8 mouse cellular contexts compared by ENCODE assay signal in the genomic region with DNA sequence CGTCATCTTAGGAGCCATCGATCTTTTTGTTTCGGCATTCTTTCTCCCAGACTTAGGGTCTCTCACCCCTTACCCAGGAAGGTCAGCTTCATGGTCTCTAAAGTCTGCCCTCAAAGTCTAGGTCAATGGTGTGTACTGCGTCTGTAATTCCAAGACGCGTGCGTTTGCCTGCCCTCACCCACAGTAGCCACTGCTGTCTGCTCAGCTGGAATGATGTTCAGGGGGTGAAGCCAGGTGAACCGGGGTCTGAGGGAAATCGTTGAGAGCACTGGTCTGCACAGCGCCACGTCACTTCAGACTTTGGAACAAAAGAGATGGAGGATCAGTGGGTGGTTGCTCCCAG.
DNase-seq lines count a peak whose midpoint lies in the region; ATAC-seq and TF ChIP-seq lines count a peak whose summit lies in the region.
"Had no signal": no experiment of that assay in that cellular context is flagged by ENCODE, and none has a peak within 500 bp of the region (broad histone marks: within the 10 kb centered on the region; RNA-seq: fewer than 3 reads in every experiment).

No protein-coding gene starts in this region.

- H3K9ac ChIP-seq in lung, embryonic 14.5 days = no peak overlapping the region
- no peak overlapping the region for H3K9ac ChIP-seq in forebrain, embryonic 11.5 days (ENCODE audit: low read length)
- H3K9ac ChIP-seq in limb, embryonic 11.5 days (ENCODE audit: low read length) = no peak overlapping the region
- no peak overlapping the region for H3K9ac ChIP-seq in stomach, embryonic 15.5 days
- H3K9ac ChIP-seq: liver, embryonic 13.5 days had no signal

- 31% methylated on average over 11 of the region's 11 CpGs for WGBS in lung, embryonic 14.5 days
- WGBS in forebrain, embryonic 11.5 days = 3% methylated on average over 11 of the region's 11 CpGs
- WGBS in limb, embryonic 11.5 days = 14% methylated on average over 11 of the region's 11 CpGs
- 28% methylated on average over 11 of the region's 11 CpGs for WGBS in stomach, embryonic 15.5 days

- peak; percentile 18; the same call in 1 of the 2 replicates for ATAC-seq in lung, embryonic 14.5 days (ENCODE audit: insufficient read depth)
- ATAC-seq in forebrain, embryonic 11.5 days (replicated peaks; ENCODE audit: low FRiP score) = peak; percentile 23; the same call in 1 of the 2 replicates
- no peak for ATAC-seq in limb, embryonic 11.5 days (ENCODE audit: insufficient number of reproducible peaks, low FRiP score, low TSS enrichment, low read depth)
- peak; percentile 43; the same call in 1 of the 2 replicates for ATAC-seq in stomach, embryonic 15.5 days (ENCODE audit: insufficient read depth, low FRiP score, low read depth)
- ATAC-seq in megakaryocyte, adult 5-6 weeks (ENCODE audit: poor library complexity, severe bottlenecking) = no peak

- H3K27ac ChIP-seq in lung, embryonic 14.5 days (ENCODE audit: low read depth) = no peak overlapping the region
- H3K27ac ChIP-seq in forebrain, embryonic 11.5 days (ENCODE audit: low read depth, low read length) = no peak overlapping the region
- H3K27ac ChIP-seq in limb, embryonic 11.5 days (replicated peaks; ENCODE audit: low read depth, low read length) = no peak overlapping the region
- H3K27ac ChIP-seq in stomach, embryonic 15.5 days = no peak overlapping the region
- H3K27ac ChIP-seq: liver, embryonic 13.5 days had no signal

- no peak for TF ChIP-seq CTCF in lung, embryonic 14.5 days (IDR thresholded peaks at IDR 0.05; ENCODE audit: low read depth)

- H3K4me1 ChIP-seq in lung, embryonic 14.5 days (ENCODE audit: insufficient read depth) = peaks cover 13% of the 10 kb centered on the region; the same call in 1 of the 2 replicates
- peaks cover 26% of the 10 kb centered on the region; the same call in 1 of the 2 replicates for H3K4me1 ChIP-seq in forebrain, embryonic 11.5 days (replicated peaks; ENCODE audit: control insufficient read depth, insufficient read depth, low read length)
- peaks cover 30% of the 10 kb centered on the region for H3K4me1 ChIP-seq in limb, embryonic 11.5 days (ENCODE audit: control insufficient read depth, insufficient read depth, low read length)
- H3K4me1 ChIP-seq in stomach, embryonic 15.5 days = peaks cover 13% of the 10 kb centered on the region

- no peaks in the 10 kb centered on the region for H3K9me3 ChIP-seq in lung, embryonic 14.5 days (ENCODE audit: low read depth, low read length)
- H3K9me3 ChIP-seq in forebrain, embryonic 11.5 days (ENCODE audit: control insufficient read depth, low read length) = no peaks in the 10 kb centered on the region
- no peaks in the 10 kb centered on the region for H3K9me3 ChIP-seq in limb, embryonic 11.5 days (ENCODE audit: control insufficient read depth, low read length)
- no peaks in the 10 kb centered on the region for H3K9me3 ChIP-seq in stomach, embryonic 15.5 days
- H3K9me3 ChIP-seq: liver, embryonic 13.5 days had no signal

- H3K36me3 ChIP-seq in lung, embryonic 14.5 days (ENCODE audit: insufficient read depth) = no peaks in the 10 kb centered on the region
- H3K36me3 ChIP-seq in forebrain, embryonic 11.5 days (ENCODE audit: control insufficient read depth, insufficient read depth, low read length) = no peaks in the 10 kb centered on the region
- H3K36me3 ChIP-seq in limb, embryonic 11.5 days (ENCODE audit: control insufficient read depth, insufficient read depth, low read length) = no peaks in the 10 kb centered on the region
- H3K36me3 ChIP-seq in stomach, embryonic 15.5 days = no peaks in the 10 kb centered on the region
- H3K36me3 ChIP-seq: liver, embryonic 13.5 days had no signal

- no peak for DNase-seq in lung, embryonic 14.5 days
- no peak for DNase-seq in lung, postnatal 36 days
- no peak for DNase-seq in forebrain, embryonic 11.5 days (ENCODE audit: low spot score)
- DNase-seq in limb, embryonic 11.5 days (ENCODE audit: low spot score) = peak; percentile 32
- no peak for DNase-seq in cerebellum, adult 11-12 months
- DNase-seq: liver, embryonic 13.5 days had no signal

- no peak overlapping the region for H3K4me3 ChIP-seq in lung, embryonic 14.5 days (ENCODE audit: low read depth, low read length)
- H3K4me3 ChIP-seq in forebrain, embryonic 11.5 days (ENCODE audit: low read depth, low read length) = no peak overlapping the region
- H3K4me3 ChIP-seq in limb, embryonic 11.5 days (ENCODE audit: low read depth, low read length) = no peak overlapping the region
- H3K4me3 ChIP-seq in stomach, embryonic 15.5 days (replicated peaks) = no peak overlapping the region
- H3K4me3 ChIP-seq: liver, embryonic 13.5 days had no signal

- peak overlapping the region; percentile 38 for H3K4me2 ChIP-seq in lung, embryonic 14.5 days
- H3K4me2 ChIP-seq in forebrain, embryonic 11.5 days (ENCODE audit: low read depth, low read length, severe bottlenecking) = peak overlapping the region; percentile 42
- peak overlapping the region; percentile 12; the same call in 1 of the 2 replicates for H3K4me2 ChIP-seq in limb, embryonic 11.5 days (ENCODE audit: low read depth, severe bottlenecking)
- peak overlapping the region; percentile 38 for H3K4me2 ChIP-seq in stomach, embryonic 15.5 days
- H3K4me2 ChIP-seq: liver, embryonic 13.5 days had no signal

- no peaks in the 10 kb centered on the region for H3K27me3 ChIP-seq in lung, embryonic 14.5 days (ENCODE audit: insufficient read depth, low read length)
- H3K27me3 ChIP-seq in forebrain, embryonic 11.5 days (ENCODE audit: control insufficient read depth, insufficient read depth, low read length) = peaks cover 12% of the 10 kb centered on the region
- H3K27me3 ChIP-seq in limb, embryonic 11.5 days (ENCODE audit: control insufficient read depth, insufficient read depth, low read length) = no peaks in the 10 kb centered on the region
- no peaks in the 10 kb centered on the region for H3K27me3 ChIP-seq in stomach, embryonic 15.5 days (replicated peaks)
- H3K27me3 ChIP-seq: liver, embryonic 13.5 days had no signal

Comparison
In these comparisons a context has a peak if more than half of its experiments do, and no peak if none do; other contexts are left out.
1. ATAC-seq: peak in lung, embryonic 14.5 days (single experiment), forebrain, embryonic 11.5 days (single experiment) and stomach, embryonic 15.5 days (single experiment); none in limb, embryonic 11.5 days (single experiment) and megakaryocyte, adult 5-6 weeks (single experiment).
2. Peak in every context shown above with its lines, with median percentiles within 50 percentile points of each other: H3K4me2 ChIP-seq.